Mouse (Mus musculus): ENCODE data around the gene Hao1. TPM values are rescaled to one million over a fixed set of nuclear protein-coding genes. Genes with fewer than 3 reads are reported as not detected.

Hao1 gene
- polyA plus RNA-seq, 1 experiment: 0.28 TPM

- Histone ChIP-seq H3K79me3 (ENCODE audit: low read depth) (no peaks in the 10 kb centered on the region), H3K36me3 (ENCODE audit: control insufficient read depth, insufficient read depth) (no peaks in the 10 kb centered on the region), H3ac (ENCODE audit: control insufficient read depth, insufficient read length, low read depth) (no peak overlapping the region), H3K79me2 (ENCODE audit: control insufficient read depth, insufficient read depth) (no peaks in the 10 kb centered on the region), H3K27me3 (ENCODE audit: control insufficient read depth, insufficient read depth, insufficient read length) (no peaks in the 10 kb centered on the region), H3K4me3 (ENCODE audit: insufficient read depth, poor library complexity, severe bottlenecking) (no peak overlapping the region)
- TF ChIP-seq USF1 (IDR thresholded peaks at IDR 0.05; ENCODE audit: low read depth) (no peak), MYOD1 (IDR thresholded peaks at IDR 0.05; ENCODE audit: control insufficient read depth, insufficient read length, low read depth) (no peak), CTCF (IDR thresholded peaks at IDR 0.05; ENCODE audit: control insufficient read depth, insufficient read depth, insufficient read length) (peak; percentile 34), MAX (IDR thresholded peaks at IDR 0.05) (no peak), CEBPB (IDR thresholded peaks at IDR 0.05; ENCODE audit: low read depth) (no peak), FOSL1 (IDR thresholded peaks at IDR 0.05; ENCODE audit: insufficient read depth, low read length, poor library complexity, severe bottlenecking) (no peak), MYOG (IDR thresholded peaks at IDR 0.05; ENCODE audit: control insufficient read depth, extremely low read depth, insufficient read length) (no peak)
These were observed 4.4 kb downstream of the Hao1 start for GRCm38 (mm10) chr2:134549770-134550169.

- H3K4me3 ChIP-seq (ENCODE audit: insufficient read depth, poor library complexity, severe bottlenecking): no peak overlapping the region
- TF ChIP-seq MYOD1 (IDR thresholded peaks at IDR 0.05; ENCODE audit: control insufficient read depth, insufficient read length, low read depth): no peak
- TF ChIP-seq USF1 (IDR thresholded peaks at IDR 0.05; ENCODE audit: low read depth): no peak
- no peak for TF ChIP-seq CEBPB (IDR thresholded peaks at IDR 0.05; ENCODE audit: low read depth)
- peak; percentile 68 for TF ChIP-seq MAX (IDR thresholded peaks at IDR 0.05)
- TF ChIP-seq MYOG (IDR thresholded peaks at IDR 0.05; ENCODE audit: control insufficient read depth, extremely low read depth, insufficient read length): no peak
- TF ChIP-seq FOSL1 (IDR thresholded peaks at IDR 0.05; ENCODE audit: insufficient read depth, low read length, poor library complexity, severe bottlenecking): peak; percentile 5
- H3K36me3 ChIP-seq (ENCODE audit: control insufficient read depth, insufficient read depth): no peaks in the 10 kb centered on the region
- no peaks in the 10 kb centered on the region for H3K27me3 ChIP-seq (ENCODE audit: control insufficient read depth, insufficient read depth, insufficient read length)
- no peak overlapping the region for H3ac ChIP-seq (ENCODE audit: control insufficient read depth, insufficient read length, low read depth)
- H3K79me2 ChIP-seq (ENCODE audit: control insufficient read depth, insufficient read depth): no peaks in the 10 kb centered on the region
- no peaks in the 10 kb centered on the region for H3K79me3 ChIP-seq (ENCODE audit: low read depth)
These were observed 9.1 kb downstream of the Hao1 start for GRCm38 (mm10) chr2:134545116-134545515.

- Histone ChIP-seq H3K4me3 (ENCODE audit: insufficient read depth, poor library complexity, severe bottlenecking) (no peak overlapping the region), H3ac (ENCODE audit: control insufficient read depth, insufficient read length, low read depth) (no peak overlapping the region), H3K79me3 (ENCODE audit: low read depth) (no peaks in the 10 kb centered on the region), H3K79me2 (ENCODE audit: control insufficient read depth, insufficient read depth) (no peaks in the 10 kb centered on the region), H3K27me3 (ENCODE audit: control insufficient read depth, insufficient read depth, insufficient read length) (no peaks in the 10 kb centered on the region), H3K36me3 (ENCODE audit: control insufficient read depth, insufficient read depth) (no peaks in the 10 kb centered on the region)
- TF ChIP-seq CEBPB (IDR thresholded peaks at IDR 0.05; ENCODE audit: low read depth) (no peak), CTCF (IDR thresholded peaks at IDR 0.05; ENCODE audit: control insufficient read depth, insufficient read depth, insufficient read length) (no peak), MYOG (IDR thresholded peaks at IDR 0.05; ENCODE audit: control insufficient read depth, extremely low read depth, insufficient read length) (no peak), MYOD1 (IDR thresholded peaks at IDR 0.05; ENCODE audit: control insufficient read depth, insufficient read length, low read depth) (no peak), FOSL1 (IDR thresholded peaks at IDR 0.05; ENCODE audit: insufficient read depth, low read length, poor library complexity, severe bottlenecking) (no peak), USF1 (IDR thresholded peaks at IDR 0.05; ENCODE audit: low read depth) (no peak), MAX (IDR thresholded peaks at IDR 0.05) (no peak)
These were observed 9.7 kb downstream of the Hao1 start for GRCm38 (mm10) chr2:134544321-134545065.

GRCm38 (mm10) chr2:134543501-134543900, 10.7 kb downstream of the Hao1 start:
- no peak overlapping the region for H3K4me3 ChIP-seq (ENCODE audit: insufficient read depth, poor library complexity, severe bottlenecking)
- H3K27me3 ChIP-seq (ENCODE audit: control insufficient read depth, insufficient read depth, insufficient read length): no peaks in the 10 kb centered on the region
- H3K79me3 ChIP-seq (ENCODE audit: low read depth): no peaks in the 10 kb centered on the region
- H3ac ChIP-seq (ENCODE audit: control insufficient read depth, insufficient read length, low read depth): no peak overlapping the region
- no peaks in the 10 kb centered on the region for H3K36me3 ChIP-seq (ENCODE audit: control insufficient read depth, insufficient read depth)
- H3K79me2 ChIP-seq (ENCODE audit: control insufficient read depth, insufficient read depth): no peaks in the 10 kb centered on the region
- no peak for TF ChIP-seq MYOG (IDR thresholded peaks at IDR 0.05; ENCODE audit: control insufficient read depth, extremely low read depth, insufficient read length)
- no peak for TF ChIP-seq CEBPB (IDR thresholded peaks at IDR 0.05; ENCODE audit: low read depth)
- no peak for TF ChIP-seq MAX (IDR thresholded peaks at IDR 0.05)
- no peak for TF ChIP-seq FOSL1 (IDR thresholded peaks at IDR 0.05; ENCODE audit: insufficient read depth, low read length, poor library complexity, severe bottlenecking)
- no peak for TF ChIP-seq USF1 (IDR thresholded peaks at IDR 0.05; ENCODE audit: low read depth)
- no peak for TF ChIP-seq MYOD1 (IDR thresholded peaks at IDR 0.05; ENCODE audit: control insufficient read depth, insufficient read length, low read depth)
- no peak for TF ChIP-seq CTCF (IDR thresholded peaks at IDR 0.05; ENCODE audit: control insufficient read depth, insufficient read depth, insufficient read length)

- TF ChIP-seq MYOD1 (IDR thresholded peaks at IDR 0.05; ENCODE audit: control insufficient read depth, insufficient read length, low read depth): no peak
- TF ChIP-seq MAX (IDR thresholded peaks at IDR 0.05): no peak
- no peak for TF ChIP-seq CTCF (IDR thresholded peaks at IDR 0.05; ENCODE audit: control insufficient read depth, insufficient read depth, insufficient read length)
- no peak for TF ChIP-seq CEBPB (IDR thresholded peaks at IDR 0.05; ENCODE audit: low read depth)
- no peak for TF ChIP-seq FOSL1 (IDR thresholded peaks at IDR 0.05; ENCODE audit: insufficient read depth, low read length, poor library complexity, severe bottlenecking)
- TF ChIP-seq MYOG (IDR thresholded peaks at IDR 0.05; ENCODE audit: control insufficient read depth, extremely low read depth, insufficient read length): no peak
- no peak for TF ChIP-seq USF1 (IDR thresholded peaks at IDR 0.05; ENCODE audit: low read depth)
- Histone ChIP-seq H3K27me3 (ENCODE audit: control insufficient read depth, insufficient read depth, insufficient read length) (no peaks in the 10 kb centered on the region), H3K4me3 (ENCODE audit: insufficient read depth, poor library complexity, severe bottlenecking) (no peak overlapping the region), H3ac (ENCODE audit: control insufficient read depth, insufficient read length, low read depth) (no peak overlapping the region), H3K36me3 (ENCODE audit: control insufficient read depth, insufficient read depth) (no peaks in the 10 kb centered on the region), H3K79me3 (ENCODE audit: low read depth) (no peaks in the 10 kb centered on the region), H3K79me2 (ENCODE audit: control insufficient read depth, insufficient read depth) (no peaks in the 10 kb centered on the region)
These were observed 13.1 kb downstream of the Hao1 start for GRCm38 (mm10) chr2:134541019-134541418.

All from C2C12 (cell line).